Mouse (Mus musculus) ovary, postnatal 36 days (tissue): ENCODE results near the gene Xpnpep2.

Experiments used
- DNase-seq: peaks from one replicate; pipeline ENCODE4 v3.0.0; 2022; ENCODE audit warnings: low spot score, mixed read lengths

Xpnpep2 gene

DNA sequence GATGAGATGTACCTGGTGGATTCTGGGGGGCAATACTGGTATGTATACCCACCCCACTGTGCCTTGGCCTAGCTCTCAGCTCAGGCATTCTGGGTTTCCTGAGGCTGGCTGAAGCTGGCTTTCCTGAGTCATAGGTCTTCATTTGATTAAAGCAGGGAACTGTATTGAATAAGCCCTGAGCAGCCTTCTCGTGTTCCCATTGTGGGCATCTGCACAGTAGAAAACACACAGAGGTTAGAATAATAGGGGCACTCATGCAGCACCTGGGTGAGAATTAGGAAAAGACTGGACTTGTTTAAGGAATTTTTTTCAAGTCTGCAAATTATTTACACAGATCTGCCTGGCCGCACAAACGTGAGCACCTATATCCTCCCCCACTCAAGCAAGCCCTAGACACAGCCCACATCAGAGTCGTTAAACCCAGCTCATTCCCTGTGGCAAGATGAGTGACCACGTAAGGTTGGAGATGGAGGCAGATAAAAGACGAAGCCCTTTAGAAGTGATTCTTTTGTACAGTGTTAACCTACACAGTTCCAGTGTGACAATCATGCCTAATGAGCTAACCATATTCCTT is 18.5 kb downstream of the Xpnpep2 start:
- DNase-seq: no peak

DNA sequence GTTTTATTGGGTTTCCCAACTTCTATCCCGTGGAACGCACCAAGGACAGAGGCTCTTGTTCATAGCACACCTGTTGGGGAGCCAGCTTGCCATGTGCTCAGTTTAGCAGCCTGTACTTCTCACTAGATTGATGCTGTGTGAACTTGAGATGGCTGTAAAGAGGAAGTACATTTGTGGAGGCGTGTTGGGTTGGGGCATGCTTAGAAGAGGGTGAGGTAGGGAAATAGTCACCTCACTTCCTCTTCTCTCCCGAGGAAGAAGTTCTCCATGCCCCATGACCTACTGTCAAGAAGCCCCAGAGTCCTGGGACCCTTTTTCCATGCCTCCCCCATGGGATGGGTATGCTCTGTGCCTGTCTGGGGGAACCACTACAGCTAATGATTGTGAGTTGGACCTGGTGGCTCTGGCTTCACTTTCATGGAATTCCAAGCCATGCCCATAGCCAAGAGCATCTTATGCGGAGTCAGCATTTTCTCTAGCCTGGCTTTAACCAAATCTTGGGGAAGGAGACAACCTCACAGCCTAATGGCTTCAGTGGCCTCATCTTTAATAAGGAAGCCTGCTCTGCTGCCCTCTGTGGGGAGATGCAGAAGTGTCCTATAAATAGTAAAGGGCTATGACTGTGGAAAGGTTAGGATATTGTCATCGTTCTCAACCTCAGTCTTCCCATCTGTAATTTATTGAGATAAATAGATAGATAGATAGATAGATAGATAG is 19.1 kb downstream of the Xpnpep2 start:
- no peak for DNase-seq

DNA sequence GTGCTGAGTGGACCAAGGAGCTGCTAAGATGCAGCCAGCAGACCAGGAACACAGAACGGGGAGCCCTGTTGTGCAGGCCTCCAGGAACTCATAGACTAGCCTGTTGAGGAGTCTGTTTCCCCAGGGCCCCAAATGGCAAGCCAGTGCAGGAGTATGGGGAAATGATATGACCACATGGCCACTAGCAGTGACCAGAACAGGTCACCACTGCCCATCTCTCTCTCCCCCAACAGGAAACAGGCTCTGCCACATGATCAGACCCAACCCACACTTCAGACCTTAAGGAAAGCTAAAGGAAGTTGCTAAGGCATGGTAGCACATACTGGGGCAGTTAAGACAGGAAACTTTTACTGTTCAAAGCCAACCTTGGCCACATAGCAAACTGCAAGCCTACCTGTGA is 20.6 kb downstream of the Xpnpep2 start:
- DNase-seq: no peak

DNA sequence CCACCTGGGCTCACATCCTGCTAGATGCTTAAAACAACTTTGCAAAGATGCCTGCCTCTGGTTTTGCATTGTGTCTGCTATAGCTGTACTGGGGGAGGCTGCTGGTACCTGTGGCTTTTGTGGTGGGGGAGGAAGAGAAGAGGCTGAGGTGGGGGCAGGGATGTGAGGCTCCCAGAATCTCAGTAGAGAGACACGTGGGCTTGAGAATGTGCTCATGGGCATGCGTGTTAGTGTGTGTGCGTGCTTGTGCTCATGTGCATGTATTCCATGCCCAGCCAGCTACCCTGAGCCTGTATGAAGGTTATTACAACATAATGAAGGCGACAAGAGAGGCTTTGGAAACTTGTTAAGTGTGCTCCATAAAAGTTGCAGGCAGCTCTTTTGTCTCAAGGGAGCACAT is 28.4 kb downstream of the Xpnpep2 start:
- DNase-seq: no peak

DNA sequence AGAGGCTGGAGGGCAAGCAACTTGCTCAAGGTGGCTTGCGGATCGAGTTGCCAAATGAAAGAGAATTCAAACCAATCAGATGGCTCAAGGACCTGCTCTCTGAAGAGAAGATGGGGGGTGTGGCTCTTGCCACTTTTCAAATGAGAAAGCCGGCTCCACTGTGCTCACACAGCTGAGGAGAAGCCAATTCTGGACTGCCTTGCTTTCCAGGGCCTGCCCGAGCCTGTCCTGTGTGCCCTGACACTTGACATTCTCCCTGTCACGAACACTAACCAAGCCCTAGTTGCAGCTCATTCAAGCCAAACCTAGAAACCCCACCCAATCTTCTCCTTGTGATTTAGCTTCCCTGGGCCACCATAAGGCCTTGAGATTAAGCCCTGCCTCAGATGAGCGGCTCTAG is 29.5 kb downstream of the Xpnpep2 start:
- no peak for DNase-seq

DNA sequence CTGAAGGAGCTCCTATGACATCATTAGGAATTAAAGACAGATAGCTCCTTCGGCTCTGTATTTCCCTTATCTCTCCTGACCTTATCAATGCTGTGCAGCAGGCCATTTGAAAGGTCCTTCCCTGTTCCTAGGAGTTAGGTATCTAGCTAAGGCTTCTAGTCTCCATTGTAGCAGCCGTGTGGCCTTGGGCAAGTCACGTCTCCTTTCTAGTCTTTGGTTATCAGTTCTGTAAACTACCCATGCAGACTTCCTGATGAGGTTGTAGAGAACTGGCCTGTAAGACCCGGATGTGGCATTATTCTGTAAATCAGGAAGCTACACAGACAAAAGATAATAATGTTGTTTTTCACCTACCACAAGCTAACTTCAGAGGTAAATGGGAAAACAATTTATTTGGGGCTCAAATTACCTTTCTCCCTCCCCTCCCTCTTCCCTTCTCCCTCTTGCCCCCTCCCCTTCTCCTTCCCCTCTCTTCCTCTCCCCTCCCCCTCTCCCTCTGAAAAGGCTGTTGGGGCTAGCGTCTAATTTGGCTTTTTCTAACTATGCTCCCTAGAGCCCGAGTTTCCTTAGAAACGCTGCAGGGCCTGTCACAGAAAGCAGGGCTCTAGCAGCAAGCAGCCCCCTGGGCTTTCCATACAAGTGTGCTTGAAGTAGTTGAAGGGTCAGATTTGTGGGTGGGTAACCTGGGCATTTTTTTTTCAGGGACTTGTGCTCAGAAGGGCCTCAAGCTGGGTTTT is 30.2 kb downstream of the Xpnpep2 start:
- no peak for DNase-seq

DNA sequence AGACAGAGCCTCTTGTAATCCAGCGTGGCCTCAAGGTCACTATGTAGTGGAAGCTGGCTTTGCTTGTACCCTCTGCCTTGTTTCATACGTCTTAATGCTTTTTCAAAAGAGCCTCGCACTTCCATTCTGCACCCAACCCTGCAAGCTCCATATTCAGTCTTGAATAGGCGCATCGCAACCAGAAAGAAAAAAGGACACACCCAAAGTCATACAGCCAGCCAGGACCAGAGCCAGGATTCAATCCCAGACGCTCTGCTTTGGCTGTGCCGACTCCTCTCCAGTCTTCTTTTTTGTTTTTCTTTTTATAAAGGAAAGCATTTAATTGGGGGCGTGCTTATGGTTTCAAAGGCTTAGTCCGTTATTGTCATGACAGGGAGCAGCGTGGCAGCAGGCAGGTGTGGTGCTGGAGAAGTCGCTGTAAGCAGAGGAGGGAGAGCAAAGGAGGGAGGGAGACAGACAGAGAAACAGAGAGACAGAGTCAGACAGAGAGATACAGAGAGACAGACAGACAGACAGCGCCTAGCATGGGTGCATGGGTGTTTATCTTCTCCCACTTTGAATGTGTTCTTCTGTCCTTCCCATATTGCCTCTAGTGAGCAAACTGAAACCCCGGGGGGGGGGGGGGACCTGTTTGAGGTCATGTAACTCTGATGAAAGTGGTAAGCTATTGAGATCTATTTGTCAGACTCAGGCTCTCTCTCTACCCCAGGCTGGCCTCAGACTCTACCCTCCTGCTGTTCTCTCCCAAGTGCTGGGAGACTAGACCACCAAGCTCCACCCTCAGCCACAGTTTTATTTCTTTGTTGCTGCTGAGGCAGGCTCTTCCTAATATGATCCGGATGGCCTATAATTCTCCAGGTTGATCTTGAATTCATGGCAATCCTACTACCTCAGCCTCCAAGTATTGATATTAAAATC is 31.1 kb downstream of the Xpnpep2 start:
- no peak for DNase-seq

DNA sequence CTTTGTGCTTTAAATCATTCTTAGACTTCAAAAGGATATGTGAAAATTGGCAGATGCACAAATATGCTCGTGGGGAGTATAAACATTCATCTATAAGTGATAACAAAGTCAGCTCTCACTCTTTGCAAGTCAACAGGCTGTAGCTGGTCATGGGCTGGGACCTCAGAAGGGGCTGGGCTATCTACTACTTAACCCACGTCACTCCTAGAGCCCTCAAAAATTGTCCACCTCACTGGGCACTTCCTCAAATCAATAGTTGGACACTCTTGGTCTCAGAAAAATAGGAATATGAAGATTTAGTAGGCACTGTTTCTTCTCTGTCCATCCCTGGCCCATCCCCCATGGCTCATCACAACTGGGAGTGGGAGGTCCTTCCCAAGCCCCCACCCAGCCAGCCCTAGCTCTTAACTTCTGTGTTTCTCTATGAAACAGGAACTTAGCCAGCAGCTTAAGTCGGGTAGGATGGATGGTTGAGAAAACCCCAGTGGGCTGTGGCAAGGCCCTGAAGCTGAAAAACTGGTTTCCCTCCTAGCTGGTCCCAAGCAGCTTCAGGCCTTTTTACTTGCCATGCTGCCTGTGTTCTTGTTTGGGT is 31.9 kb downstream of the Xpnpep2 start:
- DNase-seq: no peak

DNA sequence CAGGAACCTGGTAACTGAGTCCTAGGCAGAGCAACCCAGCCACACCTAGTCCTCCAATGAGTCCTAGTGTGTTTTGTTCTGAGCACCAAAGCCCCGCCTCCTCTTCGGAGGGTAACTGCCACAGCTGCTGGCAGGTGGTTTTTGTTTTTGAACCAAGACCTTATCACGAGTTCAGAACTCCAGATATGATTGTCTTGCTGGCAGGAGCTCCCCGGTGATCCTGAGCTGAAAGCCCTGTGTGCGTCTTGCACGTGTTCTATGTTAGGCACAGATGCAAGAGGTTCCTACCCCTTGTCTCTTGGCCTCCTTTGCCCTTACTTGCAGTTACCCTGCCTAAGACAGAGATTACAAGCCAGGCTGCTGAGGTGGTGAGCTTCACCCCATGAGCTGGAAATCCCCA is 33.0 kb downstream of the Xpnpep2 start:
- no peak for DNase-seq

DNA sequence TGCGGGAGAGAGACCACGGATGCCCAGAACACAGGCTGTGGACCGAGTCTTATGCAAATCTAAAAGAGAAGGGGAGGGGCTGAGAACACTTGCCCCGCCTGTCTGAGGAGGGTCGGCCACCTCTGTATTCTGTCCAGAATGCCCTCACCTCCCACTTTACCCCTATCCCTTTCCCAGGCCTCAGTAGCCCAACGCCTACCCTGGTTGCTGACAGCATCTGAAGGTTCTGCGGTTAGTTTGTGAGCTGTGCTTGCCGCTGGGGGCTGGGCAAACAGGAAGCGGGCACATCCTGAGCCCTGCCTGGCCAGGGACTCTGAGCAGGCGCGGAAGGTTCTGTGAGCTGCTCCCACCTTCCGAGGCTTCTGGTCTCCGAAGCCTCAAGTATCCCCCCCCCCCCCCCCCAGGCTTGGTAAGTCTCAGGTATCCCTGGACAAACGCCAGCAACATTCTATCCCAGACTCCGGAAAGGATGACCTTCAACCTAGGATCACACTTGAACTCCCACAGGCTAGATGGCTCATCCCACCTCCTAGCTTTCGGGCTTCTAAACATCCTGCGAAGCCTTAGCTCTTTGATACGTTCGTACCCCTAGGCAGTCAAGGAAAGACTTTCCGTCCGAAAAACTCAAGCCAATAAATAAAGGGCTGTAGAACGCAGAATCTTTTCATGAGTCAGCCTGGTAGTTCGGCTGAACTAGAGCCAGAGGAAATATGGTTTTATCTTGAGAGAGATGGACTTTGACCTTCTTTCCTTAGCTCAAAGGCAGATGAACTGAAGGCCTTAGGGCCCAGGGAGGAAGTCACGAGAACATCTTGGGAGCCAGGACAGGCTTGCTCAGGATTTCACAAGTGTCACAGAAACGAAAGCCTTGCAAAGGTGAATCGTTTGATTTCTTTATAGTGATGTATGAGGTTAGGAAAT is 35.1 kb downstream of the Xpnpep2 start:
- no peak for DNase-seq

DNA sequence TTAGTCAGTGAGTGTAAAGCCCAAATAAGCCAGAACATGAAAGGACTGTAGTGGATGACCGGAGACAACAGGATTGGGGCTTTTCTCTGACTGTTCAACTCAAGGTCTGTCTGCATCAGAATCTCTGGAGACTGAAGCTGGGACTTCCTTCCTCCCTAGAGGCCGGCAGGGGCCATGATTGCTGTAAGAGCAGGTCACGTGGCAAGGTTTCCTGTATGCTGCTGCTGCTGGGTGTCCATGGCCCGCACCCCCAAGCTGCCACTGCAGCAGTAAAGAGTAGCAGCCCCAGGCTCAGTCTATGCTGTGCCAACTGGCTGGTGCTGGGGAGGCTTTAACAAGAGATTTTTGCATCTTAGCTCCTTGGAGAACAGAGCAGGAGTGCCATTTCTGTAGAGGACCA is 37.7 kb downstream of the Xpnpep2 start, which contains the start of gene Sash3:
Gene Sash3 (plus strand): TSS at position 175 of the 400 bp plus-strand sequence.
- no peak for DNase-seq

DNA sequence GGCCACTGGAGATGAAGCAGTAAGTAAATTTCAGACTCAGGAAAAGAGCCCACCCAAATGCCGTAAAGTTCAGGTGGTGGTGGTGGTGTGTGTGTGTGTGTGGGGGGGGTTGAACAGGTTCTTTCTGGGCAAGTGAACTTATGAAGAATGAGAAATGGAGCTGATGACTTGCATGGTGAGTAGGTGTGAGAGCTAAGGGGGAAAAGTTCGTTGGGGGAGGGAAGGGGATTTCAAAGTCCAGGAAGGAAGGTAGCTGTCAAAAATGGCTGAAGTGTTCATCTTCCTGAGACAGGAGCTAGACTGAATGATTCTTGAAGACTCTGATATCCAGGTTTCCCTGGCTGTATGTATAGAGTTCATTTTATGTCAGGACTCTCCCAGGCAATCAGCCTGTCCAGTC is 38.7 kb downstream of the Xpnpep2 start:
- no peak for DNase-seq

DNA sequence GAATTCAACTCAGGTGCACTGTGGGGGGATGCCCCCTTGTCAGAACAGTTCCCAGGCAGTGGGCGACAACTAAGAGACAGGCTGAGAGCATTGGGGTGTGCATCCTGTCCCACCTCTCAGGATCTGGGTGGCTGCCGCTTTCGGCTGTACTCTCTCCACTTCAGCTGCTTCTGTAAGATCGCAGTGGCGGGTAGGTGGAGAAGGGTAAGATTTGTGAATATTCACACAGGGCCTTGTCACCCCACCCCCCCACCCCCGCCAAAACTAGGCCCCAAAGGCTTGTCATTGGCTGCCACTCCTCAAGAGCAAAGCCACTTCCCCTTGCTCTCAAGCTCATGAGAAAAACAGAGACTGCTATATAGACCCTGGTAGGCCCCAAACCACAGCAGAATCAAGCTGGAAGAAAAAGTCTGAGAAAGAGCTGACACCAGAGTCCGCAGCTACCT is 39.2 kb downstream of the Xpnpep2 start:
- no peak for DNase-seq

DNA sequence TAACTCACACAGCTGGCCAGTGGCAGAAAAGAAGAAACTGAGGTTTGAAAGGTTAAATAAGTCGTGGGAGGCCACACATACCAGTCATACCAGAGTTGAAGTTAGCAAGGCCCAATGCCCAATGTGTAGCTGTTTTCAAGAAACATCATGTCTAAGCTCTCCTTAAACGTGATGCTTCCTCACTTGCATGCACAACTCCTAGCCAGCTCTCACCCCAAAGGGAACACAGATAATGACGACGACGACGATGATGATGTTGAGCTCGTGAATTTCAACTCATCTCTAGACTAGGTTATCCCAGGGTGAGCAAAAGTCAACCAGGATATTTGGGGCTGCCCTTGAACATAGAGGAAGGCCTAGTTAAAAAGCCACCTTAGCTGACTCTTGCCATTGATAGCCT is 43.6 kb downstream of the Xpnpep2 start:
- DNase-seq: no peak

DNA sequence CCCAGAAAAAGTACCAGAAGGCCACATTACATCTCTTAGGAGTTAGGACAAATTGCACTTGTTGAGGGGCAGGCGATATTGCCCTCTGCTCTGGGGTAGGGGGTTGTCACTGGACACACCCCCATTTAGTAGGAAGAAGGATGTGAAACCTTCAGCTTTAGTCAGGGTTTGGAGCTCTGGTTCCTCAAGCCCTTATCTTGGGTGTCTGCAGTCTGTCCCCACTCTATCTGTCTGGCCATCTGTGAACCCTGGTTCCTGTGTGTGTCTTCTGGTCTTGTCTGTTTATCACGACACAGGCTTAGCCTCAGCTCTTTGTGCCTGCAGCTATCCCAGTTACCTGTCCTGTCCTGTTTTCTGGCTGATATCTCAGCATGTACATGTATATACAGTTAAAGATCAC is 44.9 kb downstream of the Xpnpep2 start:
- DNase-seq: no peak

DNA sequence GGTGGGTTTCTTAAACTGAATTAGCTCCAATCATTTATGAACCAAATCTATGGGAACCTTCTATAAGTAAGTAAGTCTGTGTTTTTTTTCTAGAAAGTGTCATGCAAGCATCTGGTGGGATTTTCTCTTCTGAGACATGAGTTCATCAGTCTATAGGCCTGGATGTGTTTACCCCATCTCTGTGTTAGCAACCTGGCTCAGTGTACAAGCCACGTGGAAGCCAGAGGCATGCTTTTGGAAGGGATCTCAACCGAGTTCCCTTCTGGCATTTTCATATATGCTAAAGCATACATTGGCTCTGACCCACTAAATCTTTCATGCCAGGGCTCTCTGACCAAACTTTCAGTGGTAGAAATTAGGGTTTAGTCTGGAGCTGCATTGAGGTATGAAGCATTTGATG is 45.4 kb downstream of the Xpnpep2 start:
- no peak for DNase-seq

DNA sequence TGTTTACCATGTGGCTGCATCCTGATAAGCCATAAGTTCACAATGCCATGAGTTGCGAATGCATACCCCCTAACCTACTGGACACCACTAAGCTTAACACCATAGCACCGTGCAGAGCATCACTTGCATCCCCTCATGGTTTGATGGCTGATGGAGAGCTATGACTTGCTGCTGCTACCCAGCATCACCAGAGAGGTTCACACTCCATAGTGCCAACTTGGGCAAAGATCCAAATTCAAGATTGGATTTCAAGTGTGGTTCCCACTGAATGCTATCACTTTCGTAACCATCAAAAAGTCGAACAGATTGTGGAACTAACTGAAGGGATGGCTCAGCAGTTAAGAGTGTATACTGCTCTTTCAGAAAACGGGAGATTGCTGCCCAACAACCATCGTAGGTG is 47.0 kb downstream of the Xpnpep2 start:
- no peak for DNase-seq

DNA sequence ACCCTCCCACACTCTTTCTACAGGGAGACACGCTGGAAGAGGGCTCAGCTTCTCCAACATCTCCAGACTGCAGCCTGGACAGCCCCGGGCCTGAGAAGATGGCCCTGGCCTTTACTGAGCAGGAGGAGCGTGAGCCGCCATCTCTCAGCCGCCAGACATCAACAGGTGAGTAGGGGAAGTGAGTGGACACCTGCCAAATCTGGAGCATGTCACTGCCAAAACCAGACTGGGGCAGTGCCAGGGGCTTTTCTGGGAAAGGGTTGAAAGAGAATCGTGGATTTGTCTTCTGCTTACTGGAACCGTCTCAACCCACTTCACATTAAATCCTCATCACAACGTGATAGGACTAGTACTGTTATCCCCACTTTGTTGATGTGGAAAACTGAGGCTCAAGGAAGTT is 48.9 kb downstream of the Xpnpep2 start:
- DNase-seq: no peak

DNA sequence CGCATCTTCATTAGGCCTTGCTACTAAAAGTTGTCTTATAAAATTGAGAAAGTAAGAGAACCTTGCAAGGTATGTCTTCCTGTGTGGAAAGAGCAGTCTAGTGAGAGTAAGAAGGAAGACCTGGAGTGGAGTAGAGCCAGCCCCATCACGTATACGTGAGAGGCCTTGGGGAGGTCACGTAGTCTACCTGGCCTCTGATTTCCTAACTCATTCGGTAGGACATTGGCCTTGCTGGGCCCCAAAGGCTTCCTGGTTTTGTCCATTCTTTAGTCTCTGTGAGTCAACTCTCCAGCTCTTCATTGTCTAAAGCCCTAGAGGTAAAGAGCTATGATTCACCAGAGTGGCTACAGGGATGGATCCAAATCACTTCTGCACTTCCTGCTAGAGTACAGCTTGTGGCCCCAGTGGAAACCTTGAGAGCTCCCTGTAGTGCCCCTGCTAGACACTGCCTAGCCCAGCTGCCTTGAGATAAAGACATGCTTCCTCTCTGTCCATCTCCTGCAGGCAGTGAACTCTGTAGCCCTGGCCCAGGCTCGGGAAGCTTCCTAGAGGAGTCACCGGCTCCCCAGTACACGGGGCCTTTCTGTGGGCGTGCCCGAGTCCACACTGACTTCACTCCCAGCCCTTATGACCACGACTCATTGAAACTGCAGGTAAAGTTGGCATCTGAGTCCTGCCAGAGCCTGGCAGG is 49.8 kb downstream of the Xpnpep2 start:
- no peak for DNase-seq

DNA sequence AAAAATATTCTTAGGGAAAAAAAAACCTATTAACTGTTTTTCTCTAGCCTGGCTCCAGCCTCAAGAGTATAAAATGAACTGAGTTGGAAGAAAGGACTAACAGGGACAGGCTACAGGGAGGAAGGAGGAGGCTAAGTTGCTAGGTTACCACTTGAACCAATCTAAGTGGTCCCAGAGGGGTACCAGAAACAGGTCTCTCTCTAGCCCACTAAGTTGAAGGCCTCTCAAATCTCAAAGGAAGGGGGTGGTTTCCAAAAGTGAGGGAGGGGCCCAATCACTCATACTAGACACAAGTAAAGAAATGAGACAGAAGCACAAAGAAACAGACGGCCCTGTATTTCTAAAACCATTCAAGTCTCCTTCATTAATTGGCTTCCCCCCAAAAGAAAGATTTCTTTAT is 61.4 kb downstream of the Xpnpep2 start:
- DNase-seq: no peak
